In genomic region chr9:105551407-105551806, GRCm38 (mm10) we compare ENCODE assay signal across 15 mouse cellular contexts.
"Had no signal": no experiment of that assay in that cellular context is flagged by ENCODE, and none has a peak within 500 bp of the region (broad histone marks: within the 10 kb centered on the region; RNA-seq: fewer than 3 reads in every experiment).

No protein-coding gene starts in this region.

- H3K9me3 ChIP-seq: midbrain, embryonic 12.5 days; neural tube, embryonic 12.5 days; stomach, embryonic 15.5 days had no signal

- H3K4me2 ChIP-seq: lung, embryonic 14.5 days; midbrain, embryonic 12.5 days; neural tube, embryonic 12.5 days; stomach, embryonic 15.5 days had no signal

- ATAC-seq: midbrain, embryonic 16.5 days had no signal

- H3K27me3 ChIP-seq: midbrain, embryonic 12.5 days; neural tube, embryonic 12.5 days; stomach, embryonic 15.5 days had no signal

- H3K36me3 ChIP-seq: midbrain, embryonic 12.5 days; neural tube, embryonic 12.5 days; stomach, embryonic 15.5 days had no signal

- H3K27ac ChIP-seq: midbrain, embryonic 12.5 days; neural tube, embryonic 12.5 days; stomach, embryonic 15.5 days; stomach, postnatal 0 days had no signal

- DNase-seq: lung, adult 18-20 months; lung, embryonic 14.5 days; lung, postnatal 10 days; lung, postnatal 4 days; midbrain, embryonic 14.5 days; right cerebral cortex, postnatal 14 days; thymus, adult 2 months; thymus, postnatal 25 days; thymus, postnatal 4 days had no signal

- H3K9ac ChIP-seq: lung, embryonic 14.5 days; midbrain, embryonic 12.5 days; neural tube, embryonic 12.5 days; stomach, embryonic 15.5 days had no signal

- H3K4me3 ChIP-seq: midbrain, embryonic 12.5 days; myocyte; neural tube, embryonic 12.5 days; stomach, embryonic 15.5 days had no signal
